Mouse (Mus musculus) adrenal gland (tissue): Measurements from ENCODE around the gene Ell.

Experiments used
- intact Hi-C: fragments of 180-260 bp; cut with DNase I; formaldehyde crosslinking; loops from one replicate; pipeline ENCODE4 v1.15.1; 2025

Gene Ell

GRCm38 (mm10) chr8:70561809-70562535, 22.7 kb downstream of the Ell start:
- intact Hi-C loops: loop anchor here (2.0 kb wide), 1 partner anchor 23 kb away; no protein-coding TSS in a partner anchor

- intact Hi-C loops: no loop called here
Observed at GRCm38 (mm10) chr8:70562802-70563201, 23.5 kb downstream of the Ell start.

- intact Hi-C loops: no loop called here
Observed at GRCm38 (mm10) chr8:70563763-70564387, 24.6 kb downstream of the Ell start.

- intact Hi-C loops: no loop called here
Observed at GRCm38 (mm10) chr8:70564696-70565235, 25.5 kb downstream of the Ell start.

GRCm38 (mm10) chr8:70565561-70565960, 26.3 kb downstream of the Ell start:
- intact Hi-C loops: no loop called here

GRCm38 (mm10) chr8:70570360-70570759, 31.1 kb downstream of the Ell start:
- intact Hi-C loops: no loop called here

- intact Hi-C loops: no loop called here
Observed at GRCm38 (mm10) chr8:70570990-70571389, 31.7 kb downstream of the Ell start.

- intact Hi-C loops: no loop called here
Observed at GRCm38 (mm10) chr8:70574302-70574701, 35.0 kb downstream of the Ell start.

GRCm38 (mm10) chr8:70574915-70575314, 35.7 kb downstream of the Ell start:
- intact Hi-C loops: no loop called here

GRCm38 (mm10) chr8:70577207-70577606, 38.0 kb downstream of the Ell start:
- intact Hi-C loops: no loop called here

- intact Hi-C loops: loop anchor here (2.0 to 10.0 kb wide), 2 partner anchors 23 to 169 kb away; no protein-coding TSS in a partner anchor
Observed at GRCm38 (mm10) chr8:70583476-70584387, 44.5 kb downstream of the Ell start.

GRCm38 (mm10) chr8:70584606-70585257, 45.5 kb downstream of the Ell start:
- intact Hi-C loops: loop anchor here (2.0 to 10.0 kb wide), 3 partner anchors 24 to 170 kb away; no protein-coding TSS in a partner anchor

- intact Hi-C loops: loop anchor here (2.0 to 10.0 kb wide), 3 partner anchors 24 to 170 kb away; no protein-coding TSS in a partner anchor
Observed at GRCm38 (mm10) chr8:70585258-70585652, 46.0 kb downstream of the Ell start.

GRCm38 (mm10) chr8:70587955-70588354, 48.7 kb downstream of the Ell start:
- intact Hi-C loops: loop anchor here (5.0 to 10.0 kb wide), 2 partner anchors 36 to 173 kb away; no protein-coding TSS in a partner anchor

GRCm38 (mm10) chr8:70591569-70591968, 52.3 kb downstream of the Ell start:
- intact Hi-C loops: no loop called here

- intact Hi-C loops: no loop called here
Observed at GRCm38 (mm10) chr8:70593173-70593572, 53.9 kb downstream of the Ell start.

- intact Hi-C loops: no loop called here
Observed at GRCm38 (mm10) chr8:70593961-70594609, 54.8 kb downstream of the Ell start, which contains the start of gene Isyna1. Gene Isyna1 (plus strand): TSS chr8:70594373.

- intact Hi-C loops: no loop called here
Observed at GRCm38 (mm10) chr8:70594621-70595564, 55.6 kb downstream of the Ell start.

- intact Hi-C loops: no loop called here
Observed at GRCm38 (mm10) chr8:70595811-70596210, 56.6 kb downstream of the Ell start.
